Mouse (Mus musculus): ENCODE data around the gene Carmil1. TPM values are rescaled to one million over a fixed set of nuclear protein-coding genes. Genes with fewer than 3 reads are reported as not detected.

The Carmil1 gene
- polyA plus RNA-seq, 1 experiment from 2014 or later: 12.4 TPM

- Histone ChIP-seq H3K4me3 (no peak overlapping the region), H3K4me2 (no peak overlapping the region), H3K27me3 (replicated peaks) (no peaks in the 10 kb centered on the region), H3K9ac (no peak overlapping the region), H3K9me3 (replicated peaks) (no peaks in the 10 kb centered on the region; the same call in 1 of the 2 replicates), H3K27ac (ENCODE audit: poor library complexity, severe bottlenecking) (no peak overlapping the region), H3K4me1 (replicated peaks) (peaks cover 25% of the 10 kb centered on the region), H3K36me3 (no peaks in the 10 kb centered on the region)
- ATAC-seq (ENCODE audit: insufficient number of reproducible peaks, low FRiP score): no peak
- 29% methylated on average over 3 of the region's 3 CpGs for WGBS
Measured at GRCm38 (mm10) chr13:24238456-24239120, 42.0 kb downstream of the Carmil1 start.

GRCm38 (mm10) chr13:24236736-24237135 is 43.9 kb downstream of the Carmil1 start:
- H3K4me3 ChIP-seq: no peak overlapping the region
- no peaks in the 10 kb centered on the region; the same call in 1 of the 2 replicates for H3K9me3 ChIP-seq (replicated peaks)
- no peak for ATAC-seq (ENCODE audit: insufficient number of reproducible peaks, low FRiP score)
- H3K4me2 ChIP-seq: no peak overlapping the region
- no peaks in the 10 kb centered on the region for H3K36me3 ChIP-seq
- peaks cover 27% of the 10 kb centered on the region for H3K4me1 ChIP-seq (replicated peaks)
- WGBS: 70% methylated on average over 4 of the region's 4 CpGs
- no peak overlapping the region for H3K27ac ChIP-seq (ENCODE audit: poor library complexity, severe bottlenecking)
- no peak overlapping the region for H3K9ac ChIP-seq
- H3K27me3 ChIP-seq (replicated peaks): no peaks in the 10 kb centered on the region

DNA sequence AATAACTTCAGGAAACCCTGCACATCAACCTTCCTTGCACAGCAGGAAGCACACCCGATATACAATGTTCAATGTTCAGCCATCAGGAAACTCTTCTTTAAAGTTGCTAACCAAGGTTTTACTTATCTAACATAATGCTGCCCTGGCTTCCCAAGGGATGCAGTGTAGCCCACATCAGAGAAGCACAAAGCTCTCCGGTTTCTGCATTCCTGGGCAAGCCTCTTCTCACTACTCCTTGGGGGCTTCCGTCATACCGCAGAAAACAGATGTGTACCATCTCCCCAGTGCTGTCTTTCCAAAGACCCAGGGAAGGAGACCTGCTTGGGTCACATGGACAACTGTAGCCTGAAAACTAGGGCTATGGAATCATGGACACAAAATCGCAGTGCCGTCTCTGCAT is 47.8 kb downstream of the Carmil1 start:
- Histone ChIP-seq H3K4me2 (no peak overlapping the region), H3K27ac (ENCODE audit: poor library complexity, severe bottlenecking) (no peak overlapping the region), H3K4me1 (replicated peaks) (peaks cover 6% of the 10 kb centered on the region; the same call in 1 of the 2 replicates), H3K9me3 (replicated peaks) (peaks cover 4% of the 10 kb centered on the region), H3K36me3 (no peaks in the 10 kb centered on the region), H3K9ac (no peak overlapping the region), H3K27me3 (replicated peaks) (no peaks in the 10 kb centered on the region), H3K4me3 (no peak overlapping the region)
- ATAC-seq (ENCODE audit: insufficient number of reproducible peaks, low FRiP score): no peak
- WGBS: 73% methylated on average over 6 of the region's 6 CpGs

- WGBS: 85% methylated on average over 10 of the region's 10 CpGs
Measured at GRCm38 (mm10) chr13:24231746-24232483, 48.7 kb downstream of the Carmil1 start.

DNA sequence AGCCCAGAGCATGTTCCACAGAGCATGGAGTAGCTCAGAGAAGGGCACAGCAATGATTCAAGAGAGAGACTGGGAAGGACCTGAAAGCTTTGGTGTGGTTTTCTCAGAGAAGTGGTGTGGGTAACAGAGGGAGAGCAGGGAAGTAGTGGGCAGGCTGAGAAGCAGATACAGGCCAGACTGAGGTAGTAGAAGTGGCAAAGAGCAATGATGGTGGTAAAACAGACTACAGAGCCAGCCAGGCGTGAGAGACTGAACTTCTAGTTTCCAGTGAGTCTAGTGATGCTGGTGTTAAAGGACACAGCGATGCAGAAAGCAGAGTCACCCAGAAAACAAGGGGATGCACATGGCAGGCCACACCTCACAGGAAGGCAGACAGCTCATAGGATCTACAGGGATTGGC is 49.4 kb downstream of the Carmil1 start:
- Histone ChIP-seq H3K36me3 (0 out of 2 replicates have a peak, but pooled peaks cover 2% of the 10 kb centered on the region), H3K4me3 (no peak overlapping the region), H3K4me2 (no peak overlapping the region), H3K9ac (no peak overlapping the region), H3K27ac (ENCODE audit: poor library complexity, severe bottlenecking) (no peak overlapping the region), H3K9me3 (replicated peaks) (peaks cover 8% of the 10 kb centered on the region; the same call in 1 of the 2 replicates), H3K4me1 (replicated peaks) (peaks cover 6% of the 10 kb centered on the region; the same call in 1 of the 2 replicates), H3K27me3 (replicated peaks) (no peaks in the 10 kb centered on the region)
- 87% methylated on average over 2 of the region's 2 CpGs for WGBS
- no peak for ATAC-seq (ENCODE audit: insufficient number of reproducible peaks, low FRiP score)

More at GRCm38 (mm10) chr13:24231746-24232483, 48.7 kb downstream of the Carmil1 start:
- no peak for ATAC-seq (ENCODE audit: insufficient number of reproducible peaks, low FRiP score)
- Histone ChIP-seq H3K36me3 (no peaks in the 10 kb centered on the region), H3K27ac (ENCODE audit: poor library complexity, severe bottlenecking) (no peak overlapping the region), H3K4me3 (no peak overlapping the region), H3K4me1 (replicated peaks) (peaks cover 6% of the 10 kb centered on the region; the same call in 1 of the 2 replicates), H3K4me2 (no peak overlapping the region), H3K9me3 (replicated peaks) (peaks cover 4% of the 10 kb centered on the region; the same call in 1 of the 2 replicates), H3K9ac (no peak overlapping the region), H3K27me3 (replicated peaks) (no peaks in the 10 kb centered on the region)

DNA sequence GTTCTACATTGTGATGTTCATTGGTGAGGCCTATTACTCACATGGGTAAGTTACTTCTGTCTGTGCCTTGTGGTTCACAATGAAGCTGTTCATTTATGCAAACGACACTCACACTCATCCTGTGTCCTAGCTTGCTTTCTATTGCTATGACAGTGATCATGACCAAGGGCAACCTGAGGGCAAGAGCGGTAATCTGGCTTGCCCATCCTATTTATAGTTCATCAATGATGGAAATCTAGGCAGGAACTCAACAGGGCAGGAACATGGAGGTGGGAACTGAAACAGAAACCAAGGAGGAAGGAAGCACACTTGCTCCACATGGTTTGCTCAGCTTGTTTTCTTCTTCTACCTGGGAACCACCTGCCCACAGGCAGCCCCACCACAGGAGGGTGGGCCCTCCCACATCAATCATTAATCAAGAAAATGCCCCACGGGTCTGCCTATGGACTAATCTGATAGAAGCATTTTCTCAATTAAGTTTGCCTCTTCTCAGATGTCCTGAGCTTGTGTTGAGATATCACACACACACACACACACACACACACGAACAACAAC is 50.0 kb downstream of the Carmil1 start:
- Histone ChIP-seq H3K4me2 (no peak overlapping the region), H3K9me3 (replicated peaks) (peaks cover 9% of the 10 kb centered on the region; the same call in 1 of the 2 replicates), H3K4me3 (no peak overlapping the region), H3K27ac (ENCODE audit: poor library complexity, severe bottlenecking) (no peak overlapping the region), H3K36me3 (0 out of 2 replicates have a peak, but pooled peaks cover 5% of the 10 kb centered on the region), H3K4me1 (replicated peaks) (peaks cover 6% of the 10 kb centered on the region; the same call in 1 of the 2 replicates), H3K27me3 (replicated peaks) (no peaks in the 10 kb centered on the region), H3K9ac (no peak overlapping the region)
- no peak for ATAC-seq (ENCODE audit: insufficient number of reproducible peaks, low FRiP score)
- WGBS: 83% methylated on average over 4 of the region's 4 CpGs

- 67% methylated on average over 8 of the region's 8 CpGs for WGBS
- Histone ChIP-seq H3K27ac (ENCODE audit: poor library complexity, severe bottlenecking) (no peak overlapping the region), H3K9ac (no peak overlapping the region), H3K36me3 (0 out of 2 replicates have a peak, but pooled peaks cover 5% of the 10 kb centered on the region), H3K27me3 (replicated peaks) (no peaks in the 10 kb centered on the region), H3K4me3 (no peak overlapping the region), H3K4me2 (no peak overlapping the region), H3K9me3 (replicated peaks) (0 out of 2 replicates have a peak, but pooled peaks cover 5% of the 10 kb centered on the region), H3K4me1 (replicated peaks) (0 out of 2 replicates have a peak, but pooled peaks cover 5% of the 10 kb centered on the region)
- no peak for ATAC-seq (ENCODE audit: insufficient number of reproducible peaks, low FRiP score)
Measured at GRCm38 (mm10) chr13:24223425-24224201, 57.0 kb downstream of the Carmil1 start.

DNA sequence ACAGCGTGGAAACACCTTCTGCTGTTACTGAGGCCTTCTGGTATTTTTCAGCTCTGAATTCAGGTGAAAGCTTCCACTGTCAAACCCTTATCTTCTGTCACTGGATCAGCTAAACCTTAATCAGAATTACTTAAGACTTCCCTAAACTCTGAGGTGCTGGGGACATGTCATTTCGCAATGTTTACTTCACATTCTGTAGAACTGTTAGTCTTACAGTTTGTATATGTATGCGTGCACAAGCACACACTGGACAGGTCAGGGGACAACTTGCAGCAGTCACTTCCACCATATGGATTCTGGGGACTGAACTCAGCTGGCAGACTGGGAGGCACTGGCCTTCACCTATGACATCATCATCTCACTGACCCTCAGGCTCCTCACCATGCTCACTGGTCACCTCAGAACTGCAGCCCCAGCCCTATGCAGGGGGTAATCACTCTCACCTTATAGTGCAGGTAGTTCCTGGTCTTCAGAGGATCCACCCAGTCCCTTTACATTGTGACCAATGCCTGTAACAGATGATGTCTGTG is 60.1 kb downstream of the Carmil1 start:
- Histone ChIP-seq H3K27ac (ENCODE audit: poor library complexity, severe bottlenecking) (no peak overlapping the region), H3K27me3 (replicated peaks) (no peaks in the 10 kb centered on the region), H3K9me3 (replicated peaks) (no peaks in the 10 kb centered on the region), H3K36me3 (no peaks in the 10 kb centered on the region), H3K4me1 (replicated peaks) (0 out of 2 replicates have a peak, but pooled peaks cover 5% of the 10 kb centered on the region), H3K4me2 (no peak overlapping the region), H3K4me3 (no peak overlapping the region), H3K9ac (no peak overlapping the region)
- no peak for ATAC-seq (ENCODE audit: insufficient number of reproducible peaks, low FRiP score)
- WGBS: 65% methylated on average over 3 of the region's 3 CpGs

DNA sequence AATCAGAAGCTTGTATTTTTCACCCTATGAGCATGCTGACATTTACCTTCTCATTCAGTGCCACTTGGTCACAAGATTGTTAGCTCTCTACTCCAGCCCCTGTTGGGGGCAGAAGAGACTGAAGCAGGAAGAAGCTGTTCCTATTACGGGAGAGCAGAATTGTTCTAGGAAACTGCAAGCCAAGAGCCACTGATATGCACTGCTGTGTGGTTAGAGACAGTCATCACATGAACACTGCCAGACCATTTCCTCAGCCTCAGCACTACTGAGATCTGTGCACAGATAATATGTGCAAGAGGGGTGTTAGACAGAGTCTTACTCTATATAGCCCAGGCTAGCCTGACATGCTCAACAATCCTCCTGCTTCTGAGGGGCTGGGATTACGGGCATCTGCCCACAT is 69.4 kb downstream of the Carmil1 start:
- H3K4me2 ChIP-seq: no peak overlapping the region
- H3K4me3 ChIP-seq: no peak overlapping the region
- no peaks in the 10 kb centered on the region for H3K36me3 ChIP-seq
- no peaks in the 10 kb centered on the region for H3K4me1 ChIP-seq (replicated peaks)
- H3K9ac ChIP-seq: no peak overlapping the region
- ATAC-seq (ENCODE audit: insufficient number of reproducible peaks, low FRiP score): no peak
- WGBS: 43% methylated on average over 2 of the region's 2 CpGs
- no peaks in the 10 kb centered on the region for H3K9me3 ChIP-seq (replicated peaks)
- H3K27ac ChIP-seq (ENCODE audit: poor library complexity, severe bottlenecking): no peak overlapping the region
- 0 out of 2 replicates have a peak, but pooled peaks cover 4% of the 10 kb centered on the region for H3K27me3 ChIP-seq (replicated peaks)

GRCm38 (mm10) chr13:24206097-24206496 is 74.5 kb downstream of the Carmil1 start:
- no peak for ATAC-seq (ENCODE audit: insufficient number of reproducible peaks, low FRiP score)
- 0 out of 2 replicates have a peak, but pooled peaks cover 4% of the 10 kb centered on the region for H3K27me3 ChIP-seq (replicated peaks)

More at GRCm38 (mm10) chr13:24206097-24206496, 74.5 kb downstream of the Carmil1 start:
- no peaks in the 10 kb centered on the region for H3K4me1 ChIP-seq (replicated peaks)
- 75% methylated on average over 6 of the region's 6 CpGs for WGBS
- no peak overlapping the region for H3K9ac ChIP-seq
- no peaks in the 10 kb centered on the region for H3K9me3 ChIP-seq (replicated peaks)
- no peak overlapping the region for H3K27ac ChIP-seq (ENCODE audit: poor library complexity, severe bottlenecking)
- no peak overlapping the region for H3K4me2 ChIP-seq
- no peak overlapping the region for H3K4me3 ChIP-seq
- no peaks in the 10 kb centered on the region for H3K36me3 ChIP-seq
